Mouse (Mus musculus): ENCODE data around the gene Pcp4.
"Not testable (repeated sequence)": the region's sequence is repeated elsewhere in the genome, so short reads cannot be mapped to it uniquely, and the experiment has no call there.

The Pcp4 gene

DNA sequence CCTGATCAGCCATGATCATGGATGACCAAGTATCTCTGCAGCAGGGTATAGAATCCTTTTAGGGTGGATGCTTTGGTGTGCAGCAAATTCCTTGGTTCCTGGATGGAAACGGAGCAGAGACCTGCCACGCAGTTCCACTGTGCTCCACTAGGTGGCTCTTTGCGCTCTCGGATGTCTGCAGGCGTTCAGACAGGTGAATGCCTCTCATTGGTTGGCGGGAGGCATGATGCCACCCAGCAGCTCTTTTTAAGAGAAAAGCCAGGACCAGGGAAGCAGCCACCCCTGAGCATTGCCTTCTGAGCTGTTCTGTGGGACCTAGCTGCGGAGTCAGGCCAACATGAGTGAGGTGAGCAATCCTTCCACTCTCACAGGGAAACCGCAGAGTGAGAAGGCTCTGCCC, at the start of gene Pcp4:
Gene Pcp4, plus strand, starts transcription at position 162 of the 400 bp plus-strand sequence.
- DNase-seq (ENCODE audit: low spot score in 2 of 2), result peak; percentile 66 to 68

DNA sequence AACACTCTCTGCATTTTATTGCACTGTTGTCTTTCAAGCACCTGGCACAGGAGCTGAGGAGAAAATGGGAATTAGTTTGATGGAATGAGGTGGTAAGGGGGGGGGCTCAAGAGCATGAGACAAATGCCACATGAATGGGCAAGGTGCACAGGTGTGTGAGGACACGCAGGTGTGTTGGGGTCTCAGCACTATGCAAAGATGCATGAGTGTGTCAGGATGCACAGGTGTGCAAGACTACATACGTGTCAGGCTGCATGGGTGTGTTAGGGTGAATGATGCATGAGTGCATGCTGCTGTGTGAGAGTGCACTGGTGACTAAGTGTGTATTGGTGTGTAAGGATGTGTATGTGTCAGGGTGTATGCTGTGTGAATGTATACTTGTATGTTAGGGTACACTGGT, 42.4 kb upstream of the Pcp4 start:
- DNase-seq (ENCODE audit: low spot score in 2 of 2), result no peak

DNA sequence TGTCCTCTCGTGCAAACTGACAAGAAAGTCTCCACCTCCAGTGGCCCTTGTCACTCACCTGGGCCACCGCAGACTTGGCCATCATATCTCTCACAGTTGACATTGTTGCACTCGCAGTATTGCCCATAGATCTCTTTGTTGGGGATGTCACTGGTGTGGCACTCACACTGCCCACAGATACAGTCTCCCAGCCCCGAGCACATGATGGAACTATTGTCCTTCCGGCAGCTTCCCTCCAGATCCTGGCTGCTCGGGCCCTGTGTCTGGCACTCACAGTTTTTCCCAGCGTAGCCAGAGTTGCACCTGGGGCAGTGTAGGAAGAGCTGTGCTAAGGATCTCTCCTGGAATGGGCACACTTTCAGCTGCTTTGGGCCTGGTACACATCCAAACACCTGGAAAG, 40.7 kb upstream of the Pcp4 start:
- no peak for DNase-seq (ENCODE audit: low spot score in 2 of 2)

DNA sequence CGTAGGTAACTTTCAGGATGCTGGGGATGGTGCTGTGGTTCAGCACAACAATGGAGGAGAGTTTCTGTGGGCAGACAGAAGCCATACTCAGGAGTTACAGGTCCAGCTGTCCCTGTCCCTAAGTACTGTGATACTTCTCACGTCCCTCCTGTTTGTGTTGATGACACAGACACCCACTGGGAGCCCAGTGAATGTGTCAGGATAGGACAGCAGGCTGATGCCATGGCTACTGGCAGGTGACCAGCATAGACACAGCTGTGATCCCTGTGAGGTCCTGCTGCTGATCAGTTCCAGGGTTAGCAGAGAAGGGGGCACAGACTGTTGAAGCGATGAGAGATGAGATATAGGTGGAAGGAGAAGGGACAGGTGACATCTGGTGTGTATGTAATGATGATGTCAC, 38.4 kb upstream of the Pcp4 start:
- no peak for DNase-seq (ENCODE audit: low spot score in 2 of 2)

DNA sequence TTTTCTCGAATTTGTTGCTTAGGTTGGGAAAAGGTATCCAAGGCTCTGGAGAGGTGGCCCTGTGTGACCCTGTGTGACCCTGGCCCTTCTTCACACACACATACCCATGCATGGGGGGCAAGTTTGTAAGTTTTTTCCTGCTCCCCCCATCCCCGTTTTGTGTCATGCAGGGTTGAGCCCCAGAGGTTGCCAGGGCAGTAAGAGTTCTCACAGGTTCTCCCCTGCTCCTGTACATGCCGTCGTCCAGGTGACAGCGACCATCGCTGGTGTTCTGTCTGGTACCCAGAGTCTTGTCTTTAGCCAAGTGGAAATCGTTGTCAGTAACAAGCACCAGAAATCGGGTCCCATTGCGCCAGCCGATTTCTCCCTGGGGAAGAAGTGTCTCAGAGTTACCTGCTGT, 34.1 kb upstream of the Pcp4 start:
- DNase-seq (ENCODE audit: low spot score in 2 of 2), result no peak

DNA sequence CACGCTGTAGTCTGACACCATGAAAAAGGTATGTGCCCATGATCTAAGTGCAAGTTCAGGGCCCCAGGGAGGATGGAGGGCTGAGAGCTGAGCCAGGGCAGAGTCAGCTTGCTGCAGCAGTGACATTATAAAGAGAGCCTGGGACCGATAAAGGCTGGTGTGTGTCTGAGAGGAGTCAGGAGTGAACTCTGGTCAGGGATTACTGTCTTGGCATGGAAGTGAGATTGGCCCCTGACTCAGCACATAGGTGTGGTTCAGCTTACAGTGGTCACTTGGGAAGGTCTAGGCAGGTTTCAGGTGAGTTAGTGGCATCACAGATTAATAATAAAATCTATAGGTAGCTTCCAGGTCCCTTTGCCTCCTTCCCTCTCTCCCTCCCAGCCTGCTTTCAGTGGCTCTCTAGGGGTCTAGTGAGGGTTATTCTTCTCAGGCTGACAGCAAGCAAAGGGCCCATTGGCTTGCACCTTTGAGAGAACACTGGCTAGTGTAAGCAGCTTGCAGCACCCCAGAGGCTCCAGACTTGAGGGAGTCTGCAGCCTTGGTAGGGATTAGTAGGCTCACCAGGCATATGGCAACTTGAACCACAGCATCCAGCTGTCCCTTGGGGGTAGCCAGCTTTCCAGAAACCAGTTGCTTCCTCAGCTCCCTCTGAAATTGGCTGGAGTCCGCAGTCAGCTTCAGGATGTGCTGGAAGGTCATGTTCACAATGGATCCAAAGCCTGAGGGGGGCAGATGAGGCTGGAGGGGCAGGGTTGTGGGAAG, 33.2 kb upstream of the Pcp4 start:
- DNase-seq (ENCODE audit: low spot score in 2 of 2), result no peak

DNA sequence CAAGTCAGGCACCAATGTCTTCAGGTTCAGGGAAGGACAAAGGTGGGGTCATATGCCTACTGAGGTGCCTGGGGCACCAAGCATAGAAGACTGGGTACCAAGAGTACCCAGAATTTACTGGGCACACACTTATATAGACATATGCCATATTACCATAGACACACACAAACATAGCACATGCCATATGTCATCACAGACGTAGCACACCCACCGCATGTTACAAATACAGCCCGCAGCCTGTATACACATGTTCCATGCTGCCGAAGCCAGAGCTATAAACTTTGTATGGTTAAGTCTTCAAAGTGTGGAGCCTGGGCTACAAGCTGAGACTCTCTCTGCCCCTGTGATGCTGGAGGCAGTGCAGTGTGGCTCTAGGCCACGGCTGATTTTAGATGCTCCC, 28.5 kb upstream of the Pcp4 start:
- DNase-seq (ENCODE audit: low spot score in 2 of 2), result no peak

DNA sequence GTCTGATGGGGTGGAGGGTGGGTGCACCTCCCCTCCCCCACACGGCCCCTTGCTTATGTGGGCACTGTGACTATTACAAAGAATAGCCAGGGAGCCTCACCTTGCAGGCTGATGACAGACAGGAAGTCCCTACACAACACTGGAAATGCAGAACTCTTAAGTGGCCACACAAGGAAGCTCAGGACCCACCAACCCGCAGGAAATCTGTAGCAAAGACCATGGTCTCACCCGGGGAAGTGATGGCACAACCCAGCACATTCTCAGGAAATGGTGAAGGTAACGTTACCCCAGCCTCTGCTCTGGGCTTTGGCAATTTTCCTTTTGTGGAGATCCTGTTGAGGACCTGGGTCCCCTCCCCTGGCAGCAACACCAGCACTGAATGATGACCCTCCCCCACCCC, 27.7 kb upstream of the Pcp4 start:
- DNase-seq (ENCODE audit: low spot score in 2 of 2), result peak in 1 of 2 experiments; percentile 25

DNA sequence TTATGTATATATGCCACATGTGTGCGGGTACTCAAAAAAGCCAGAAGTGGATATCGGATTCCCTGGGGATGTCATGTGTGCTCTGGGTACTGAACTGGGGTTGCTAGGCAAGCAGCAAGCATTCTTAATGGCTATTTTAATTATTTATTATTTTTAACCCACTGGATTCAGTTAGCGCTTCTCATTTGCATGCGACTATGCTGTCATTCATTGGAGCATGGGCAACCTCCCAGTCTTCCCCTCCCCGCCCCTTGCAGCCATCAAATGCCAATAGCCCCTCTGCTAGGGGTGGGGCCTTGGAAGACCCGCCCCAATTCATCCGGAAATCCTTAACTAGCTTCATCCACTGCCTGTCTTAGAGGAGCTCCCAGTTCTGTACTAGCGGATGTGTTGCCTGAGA, 26.5 kb upstream of the Pcp4 start:
- no peak for DNase-seq (ENCODE audit: low spot score in 2 of 2)

DNA sequence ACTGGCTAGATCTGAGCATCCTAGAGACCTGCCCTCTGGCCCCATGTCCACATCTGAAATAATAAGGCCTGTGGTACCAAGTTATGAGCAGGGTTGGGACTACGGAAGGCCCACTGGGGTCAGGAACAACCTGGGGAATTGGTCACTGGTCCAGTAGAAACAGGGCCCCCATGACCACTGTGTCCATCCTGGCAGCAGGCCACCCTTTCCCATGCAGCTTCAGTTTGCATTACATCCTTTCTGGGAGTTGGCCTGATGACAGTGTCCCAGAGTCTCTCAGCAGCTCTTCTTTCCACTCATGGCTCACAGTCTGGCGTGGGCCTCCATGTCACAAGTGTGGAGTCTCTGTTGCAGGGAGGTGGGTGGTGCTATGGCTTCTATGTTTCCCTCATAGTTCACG, 25.6 kb upstream of the Pcp4 start:
- DNase-seq (ENCODE audit: low spot score in 2 of 2), result no peak

DNA sequence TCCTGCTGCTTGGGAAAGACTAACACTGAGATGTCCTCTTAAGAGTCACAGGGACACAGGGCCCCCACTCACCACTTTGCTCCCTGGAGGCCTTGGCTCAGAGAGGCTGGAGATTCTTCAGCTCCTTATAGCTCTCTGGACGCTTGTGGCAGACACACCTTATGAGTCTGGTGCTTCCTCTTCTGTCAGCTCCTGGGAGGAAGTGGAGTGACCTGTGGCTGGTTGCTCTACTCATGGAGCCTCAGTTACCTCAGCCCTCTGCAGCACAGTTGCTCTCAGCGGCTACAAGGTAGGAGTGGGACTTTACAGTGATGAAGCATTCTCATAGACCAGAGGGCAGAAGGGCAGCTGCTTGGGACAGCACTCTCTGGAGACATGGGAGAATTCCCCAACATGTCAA, 23.9 kb upstream of the Pcp4 start, which contains the start of gene Itgb2l:
Gene Itgb2l, minus strand, starts transcription at position 152 of the 400 bp plus-strand sequence.
- DNase-seq (ENCODE audit: low spot score in 2 of 2), result no peak

DNA sequence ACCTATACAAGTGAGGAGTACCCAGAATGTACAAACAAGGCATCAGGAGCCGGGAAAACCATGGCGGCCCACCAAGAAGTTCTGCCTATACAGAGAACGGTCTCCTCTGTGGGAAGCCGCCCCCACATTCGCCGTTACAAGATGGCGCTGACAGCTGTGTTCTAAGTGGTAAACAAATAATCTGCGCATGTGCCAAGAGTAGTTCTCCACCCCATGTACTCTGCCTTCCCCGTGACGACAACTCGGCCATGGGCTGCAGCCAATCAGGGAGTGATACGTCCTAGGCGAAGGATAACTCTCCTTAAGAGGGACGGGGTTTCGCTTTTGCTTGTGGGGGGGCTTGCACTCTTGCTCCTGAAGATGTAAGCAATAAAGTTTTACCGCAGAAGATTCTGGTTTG, 16.5 kb upstream of the Pcp4 start:
- not testable (repeated sequence) for DNase-seq (ENCODE audit: low spot score in 2 of 2)

DNA sequence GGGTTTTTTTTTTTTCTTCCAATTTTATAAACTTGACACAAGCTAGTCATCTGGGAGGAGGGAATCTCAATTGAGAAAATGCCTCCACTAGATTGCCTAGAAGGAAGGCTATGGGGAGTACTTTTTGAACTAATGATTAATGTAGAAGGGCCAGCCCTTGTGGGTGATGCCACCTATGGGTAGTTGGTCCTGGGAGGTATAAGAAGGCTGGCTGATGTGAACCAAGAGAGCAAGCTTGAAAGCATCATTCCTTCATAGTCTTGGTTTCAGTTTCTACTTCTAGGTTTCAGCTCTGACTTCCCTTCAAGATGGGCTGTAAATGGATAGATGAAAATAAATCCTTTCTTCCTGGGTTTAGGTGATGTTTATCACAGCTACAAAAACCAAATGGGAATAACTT, 13.3 kb upstream of the Pcp4 start:
- no peak for DNase-seq (ENCODE audit: low spot score in 2 of 2)

DNA sequence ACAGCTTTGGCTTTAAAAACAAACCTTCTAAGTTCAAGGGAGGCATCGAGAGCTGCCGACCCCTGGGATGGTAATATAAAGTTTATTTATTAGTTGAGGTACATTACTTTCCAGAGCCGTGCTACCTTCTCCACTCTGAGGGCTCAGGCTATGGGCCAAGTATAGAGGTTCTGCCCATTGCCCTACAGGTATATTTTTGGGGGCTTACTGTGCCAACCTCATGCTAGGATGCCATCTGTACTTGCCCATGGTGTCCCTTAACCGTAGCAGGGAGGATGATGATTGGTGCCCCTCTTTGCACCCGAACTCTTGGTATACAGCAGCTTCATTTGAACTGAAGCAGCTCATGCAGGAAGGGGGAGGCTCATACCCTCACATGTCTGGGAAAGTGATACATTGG, 9.8 kb upstream of the Pcp4 start:
- DNase-seq (ENCODE audit: low spot score in 2 of 2), result no peak

DNA sequence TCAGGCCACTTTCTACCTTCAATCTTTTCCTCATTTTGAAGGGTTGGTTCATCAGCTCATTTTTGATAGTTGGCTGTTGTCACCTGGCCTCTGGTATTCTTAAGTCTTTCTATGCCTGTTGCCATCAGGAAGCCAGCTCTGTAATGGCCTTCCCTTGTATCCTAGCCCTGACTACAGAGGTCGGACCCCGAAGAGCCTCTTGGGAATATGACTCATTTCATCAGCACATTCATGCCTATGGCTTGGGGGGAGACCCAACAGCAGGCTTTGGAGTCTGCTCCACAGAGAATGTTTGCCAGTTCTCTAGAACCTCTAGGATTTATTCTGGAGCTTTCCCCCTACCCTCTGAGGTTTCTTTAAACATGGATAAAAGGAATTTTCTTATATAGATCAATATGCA, 8.1 kb upstream of the Pcp4 start:
- DNase-seq (ENCODE audit: low spot score in 2 of 2), result no peak

DNA sequence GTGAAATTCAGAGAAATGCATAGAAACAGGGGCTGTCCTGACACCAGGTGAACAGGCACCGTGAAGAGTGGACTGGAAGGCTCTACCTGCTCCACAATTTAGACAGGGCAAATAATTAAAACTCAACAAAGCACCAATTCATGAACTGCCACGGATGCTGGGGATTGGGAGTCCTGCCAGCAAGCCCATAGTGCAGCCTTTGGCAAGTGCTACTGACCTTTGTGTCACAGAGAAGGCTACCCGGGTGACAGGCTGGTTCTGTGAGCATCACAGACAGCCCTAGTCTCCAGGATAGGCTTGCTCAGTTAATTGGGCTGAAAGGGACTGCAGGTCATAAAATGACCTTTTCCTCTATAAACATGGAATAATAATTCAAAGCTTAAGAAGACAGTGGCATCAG, 6.6 kb upstream of the Pcp4 start:
- no peak for DNase-seq (ENCODE audit: low spot score in 2 of 2)

DNA sequence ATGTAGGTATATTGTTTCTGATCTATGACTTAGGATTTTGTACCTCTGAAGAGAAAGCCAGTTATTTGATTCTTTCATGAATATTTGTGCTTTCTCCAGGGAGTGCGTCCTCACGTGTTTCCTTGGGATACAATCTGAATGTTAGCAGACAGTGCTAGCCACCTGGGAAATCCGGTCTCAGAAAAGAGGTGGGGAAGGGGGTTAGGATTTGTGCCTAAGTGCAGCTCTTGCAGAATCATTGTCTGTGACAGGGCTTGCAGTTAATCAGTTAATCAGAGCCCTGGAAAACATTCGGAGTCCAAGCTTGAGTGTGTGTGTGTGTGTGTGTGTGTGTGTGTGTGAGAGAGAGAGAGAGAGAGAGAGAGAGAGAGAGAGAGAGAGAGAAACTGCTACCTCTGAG, 605 bp downstream of the Pcp4 start:
- no peak for DNase-seq (ENCODE audit: low spot score in 2 of 2)

DNA sequence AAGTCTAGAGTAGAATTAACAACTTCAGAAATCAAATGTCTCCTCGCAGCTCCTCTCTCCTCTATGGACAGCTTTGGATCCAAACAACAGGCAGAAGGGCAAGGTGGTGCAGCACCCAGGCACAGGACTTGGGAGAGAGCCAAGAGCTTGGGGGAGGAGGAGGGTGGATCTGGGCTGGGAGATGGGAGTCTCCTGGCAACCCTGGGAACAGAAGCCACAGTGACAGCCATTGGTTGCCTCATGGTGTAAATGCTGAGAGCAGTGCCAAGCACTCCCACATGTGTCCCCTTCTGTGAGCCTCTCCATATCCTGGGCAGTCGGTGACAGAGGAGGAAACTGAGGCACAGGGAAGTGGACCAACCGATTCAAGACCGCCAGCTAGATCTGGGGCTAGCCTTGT, 1.3 kb downstream of the Pcp4 start:
- DNase-seq (ENCODE audit: low spot score in 2 of 2), result no peak

DNA sequence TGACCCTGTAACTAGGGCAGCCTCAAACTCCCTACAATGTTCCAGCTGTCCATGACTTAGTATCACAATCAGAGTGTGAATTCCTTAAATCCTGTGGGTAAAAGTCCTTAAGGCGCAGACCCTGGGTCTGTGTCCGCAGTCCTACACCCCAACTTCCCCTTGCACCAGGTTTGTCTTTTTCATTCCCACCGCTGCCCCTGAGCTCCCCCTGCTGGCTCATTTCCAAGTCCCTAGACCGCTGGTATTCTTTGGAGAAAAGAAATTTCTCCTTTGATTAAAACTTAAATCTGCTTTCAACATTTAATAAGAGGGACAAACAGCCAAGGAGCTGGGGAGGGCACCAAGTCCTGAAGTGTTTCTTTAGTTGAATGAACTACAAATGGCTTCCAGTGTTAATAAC, 2.2 kb downstream of the Pcp4 start:
- DNase-seq (ENCODE audit: low spot score in 2 of 2), result peak; percentile 59 to 60

DNA sequence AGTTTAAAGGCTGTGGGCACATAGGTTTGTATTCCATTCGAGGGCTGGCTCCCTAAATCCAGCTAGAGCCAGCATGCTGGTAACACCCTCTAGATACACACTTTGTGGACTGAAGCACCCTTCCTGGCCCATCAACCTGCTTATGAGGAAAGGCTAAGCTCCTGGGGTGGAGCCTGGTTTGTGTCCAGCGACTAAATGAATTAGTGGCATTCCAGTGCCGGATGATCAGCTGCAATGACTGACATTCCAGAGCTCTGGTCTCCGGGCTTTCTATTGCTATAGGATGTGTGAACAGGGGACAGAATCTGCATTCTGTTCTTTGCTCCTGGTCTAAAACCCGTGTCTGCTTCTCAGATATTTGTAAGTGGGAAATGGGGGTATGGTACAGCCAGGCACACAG, 5.0 kb downstream of the Pcp4 start:
- no peak for DNase-seq (ENCODE audit: low spot score in 2 of 2)

DNA sequence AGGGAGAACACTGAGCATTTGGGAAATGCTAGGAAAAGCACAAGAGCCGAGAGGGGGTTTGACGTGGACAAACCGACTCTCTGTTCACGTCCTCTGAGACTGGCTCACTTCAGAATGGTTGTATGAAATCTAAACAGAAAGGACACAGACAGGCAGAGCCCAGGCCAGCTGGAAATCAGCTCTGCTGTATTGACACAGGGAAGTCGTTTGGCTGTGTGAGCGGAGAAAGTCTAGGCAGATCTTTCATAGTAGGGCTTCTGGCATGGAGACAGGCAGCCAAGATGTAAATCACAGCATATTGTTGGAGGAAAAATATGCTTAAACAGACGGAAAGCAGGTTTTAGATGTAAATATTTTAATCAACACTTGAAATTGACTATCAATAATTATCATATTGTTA, 5.4 kb downstream of the Pcp4 start:
- DNase-seq (ENCODE audit: low spot score in 2 of 2), result no peak

DNA sequence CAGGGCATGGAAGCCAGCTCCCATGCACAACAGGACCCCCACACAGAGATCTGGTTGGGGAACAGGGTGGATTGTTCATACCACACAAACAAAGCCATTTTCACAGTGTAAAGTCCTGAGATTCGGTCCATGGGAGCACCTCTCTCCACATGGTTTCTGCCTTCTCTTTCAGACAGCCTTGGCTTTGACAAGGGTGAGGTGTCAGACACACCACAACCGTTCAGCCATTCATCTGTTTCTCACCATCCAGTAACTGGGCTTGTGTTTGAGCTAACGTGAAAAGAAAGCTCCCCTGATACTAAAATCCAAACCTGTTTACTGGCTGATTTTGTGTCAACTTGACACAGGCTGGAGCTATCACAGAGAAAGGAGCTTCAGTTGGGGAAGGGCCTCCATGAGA, 6.8 kb downstream of the Pcp4 start:
- no peak for DNase-seq (ENCODE audit: low spot score in 2 of 2)

DNA sequence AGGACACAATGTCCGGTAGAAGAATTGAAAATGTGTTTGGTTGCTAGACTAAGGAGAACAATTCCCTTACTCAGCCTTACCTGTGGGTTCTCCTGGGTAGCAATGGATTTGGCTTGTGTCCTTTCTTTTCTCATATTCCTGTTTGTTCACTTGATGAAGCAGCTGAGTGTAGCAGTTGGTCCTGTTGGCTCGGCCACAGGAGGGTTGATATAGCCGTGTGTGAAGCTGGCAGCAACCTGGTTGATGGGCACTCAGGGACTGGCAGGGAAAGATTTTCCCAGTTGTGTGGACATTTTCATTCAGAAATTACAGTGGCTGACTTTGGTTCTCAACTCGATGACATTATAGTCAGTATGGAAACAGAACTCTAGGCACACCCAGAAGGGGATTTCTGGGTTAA, 14.4 kb downstream of the Pcp4 start:
- no peak for DNase-seq (ENCODE audit: low spot score in 2 of 2)

DNA sequence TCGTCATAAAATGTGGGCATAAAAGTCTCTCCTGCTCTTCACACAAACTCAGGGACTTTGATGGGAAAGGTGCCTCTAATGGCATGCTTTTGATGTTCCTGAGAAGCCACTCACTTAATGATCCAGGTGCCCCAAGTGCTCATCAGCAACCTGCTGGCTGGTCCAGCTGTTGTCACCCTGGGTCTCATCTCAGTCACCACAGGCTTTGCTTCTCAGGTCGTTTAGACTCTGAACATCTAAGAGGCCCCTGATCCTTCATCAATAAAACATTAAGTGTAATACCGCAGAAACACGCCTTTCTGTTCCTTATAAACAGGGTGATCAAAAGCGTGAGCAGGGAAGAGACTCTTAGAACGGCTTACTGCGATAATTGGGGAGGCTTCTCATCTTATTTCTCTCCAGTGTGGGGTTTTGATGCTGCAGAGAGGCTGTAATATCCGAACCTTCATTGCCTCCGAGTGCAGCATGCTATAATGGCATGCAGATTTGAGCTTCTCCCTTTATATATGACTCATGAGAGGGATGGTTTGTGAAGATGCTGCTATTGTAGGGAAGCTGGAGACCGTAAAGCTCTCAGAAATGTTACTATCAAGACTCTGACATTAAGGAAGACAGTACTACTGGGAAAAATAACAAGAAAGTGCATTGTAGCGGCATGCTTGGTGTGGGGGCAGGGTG, 19.7 kb downstream of the Pcp4 start:
- no peak for DNase-seq (ENCODE audit: low spot score in 2 of 2)
